Mouse (Mus musculus) heart, embryonic 14.5 days (tissue): ENCODE data around the gene Alox12. TPM values are rescaled to one million over a fixed set of nuclear protein-coding genes. Genes with fewer than 3 reads are reported as not detected.

Experiments
- ATAC-seq: fragments of 200-750 bp; cut with Nextera tagmentation; 2 replicates; pipeline ENCODE4 v1.8.0; 2017; ENCODE audit warnings: low read depth, moderate TSS enrichment; ENCODE audit not compliant: insufficient number of reproducible peaks, insufficient read depth, low FRiP score
- H3K27ac ChIP-seq, 2 experiments: fragments of 200-500 bp in 1 of 2; fragments of 300-500 bp in 1 of 2; sonication (generic) in 1 of 2; replicated peaks in 1 of 2; 2 replicates each; pipeline ENCODE4 v1.5.1; 2012 to 2014; ENCODE audit warnings: low read depth in 2 of 2, low read length in 2 of 2, control low read depth in 1 of 2, mild to moderate bottlenecking in 1 of 2, mixed read lengths in 1 of 2; ENCODE audit not compliant: control insufficient read depth in 1 of 2, insufficient read depth in 1 of 2
- H3K27me3 ChIP-seq: fragments of 300-500 bp; sonication (generic); 2 replicates; pipeline ENCODE4 v1.6.1; 2014; ENCODE audit warnings: mild to moderate bottlenecking, low read length, control low read depth; ENCODE audit not compliant: control insufficient read depth, insufficient read depth
- H3K36me3 ChIP-seq: fragments of 300-500 bp; sonication (generic); 2 replicates; pipeline ENCODE4 v1.6.1; 2014; ENCODE audit warnings: mild to moderate bottlenecking, control low read depth, low read length, mixed read lengths; ENCODE audit not compliant: control insufficient read depth, insufficient read depth
- H3K4me1 ChIP-seq, 2 experiments: fragments of 200-500 bp in 1 of 2; fragments of 300-500 bp in 1 of 2; sonication (generic) in 1 of 2; 2 replicates each; pipeline ENCODE4 v1.6.1; 2012 to 2014; ENCODE audit warnings: low read length in 2 of 2, control low read depth in 1 of 2, mixed read lengths in 1 of 2; ENCODE audit not compliant: control insufficient read depth in 2 of 2, insufficient read depth in 2 of 2
- H3K4me2 ChIP-seq: fragments of 300-500 bp; sonication (generic); 2 replicates; pipeline ENCODE4 v1.6.1; 2014; ENCODE audit warnings: mild to moderate bottlenecking, low read length
- H3K4me3 ChIP-seq, 2 experiments: fragments of 200-500 bp in 1 of 2; fragments of 300-500 bp in 1 of 2; sonication (generic) in 1 of 2; 2 replicates each; pipeline ENCODE4 v1.5.1; 2012 to 2014; ENCODE audit warnings: low read length in 2 of 2, mild to moderate bottlenecking in 2 of 2, control low read depth in 1 of 2, low read depth in 1 of 2, moderate library complexity in 1 of 2; ENCODE audit not compliant: control insufficient read depth in 1 of 2, insufficient read depth in 1 of 2
- H3K9ac ChIP-seq: fragments of 300-500 bp; sonication (generic); 2 replicates; pipeline ENCODE4 v1.6.1; 2014; ENCODE audit warnings: mild to moderate bottlenecking, low read length
- H3K9me3 ChIP-seq: fragments of 300-500 bp; sonication (generic); 2 replicates; pipeline ENCODE4 v1.6.1; 2016; ENCODE audit warnings: low read length, control low read depth; ENCODE audit not compliant: control insufficient read depth
- WGBS: fragments of 180-500 bp; shearing (Covaris S2); extraction: QIAGEN DNeasy Blood & Tissue Kit; methylation state at CpG from one replicate; pipeline ENCODE4 v1.1.7; 2014; 5-methylcytosine and 5-hydroxymethylcytosine counted together
- polyA plus RNA-seq: library from polyadenylated mRNA; unstranded; fragments of >200 nt; fragmentation: Nextera tagmentation; extraction: Ambion mirVana; gene quantifications from 2 replicates; pipeline ENCODE4 v1.2.1, GENCODE M21; 2014

The Alox12 gene
- 3.0 TPM in 2 replicates for polyA plus RNA-seq

GRCm38 (mm10) chr11:70254931-70255531 lies at the start of gene Alox12:
Gene Alox12, minus strand, starts transcription at chr11:70255353.
- peaks cover 43% of the 10 kb centered on the region for H3K27me3 ChIP-seq
- ATAC-seq, result no peak
- peak within 1 kb of the TSS; percentile 67 for H3K9ac ChIP-seq
- H3K4me3 ChIP-seq, result peak within 1 kb of the TSS; percentile 29 to 43
- 1% methylated on average over 25 of the region's 25 CpGs for WGBS
- peaks cover 5 to 8% of the 10 kb centered on the region in 2 experiments; a peak in 3 of 4 replicates for H3K4me1 ChIP-seq
- H3K4me2 ChIP-seq, result peak within 1 kb of the TSS; percentile 73
- no peak within 1 kb of the TSS for H3K27ac ChIP-seq
- H3K36me3 ChIP-seq, result no peaks in the 10 kb centered on the region
- 0 out of 2 replicates have a peak, but pooled peaks cover 2% of the 10 kb centered on the region for H3K9me3 ChIP-seq

- H3K4me3 ChIP-seq, result no peak overlapping the region
- no peak for ATAC-seq
These were observed 47.1 kb upstream of the Alox12 start for GRCm38 (mm10) chr11:70302293-70302692.

GRCm38 (mm10) chr11:70297836-70298454 lies 42.8 kb upstream of the Alox12 start:
- Histone ChIP-seq H3K36me3 (no peaks in the 10 kb centered on the region), H3K9ac (no peak overlapping the region), H3K4me1 (peaks cover 2 to 3% of the 10 kb centered on the region in 2 experiments; a peak in 1 of 4 replicates), H3K9me3 (peaks cover 4% of the 10 kb centered on the region; the same call in 1 of the 2 replicates), H3K27ac (peak overlapping the region; percentile 48 to 59), H3K4me2 (no peak overlapping the region), H3K4me3 (no peak overlapping the region), H3K27me3 (no peaks in the 10 kb centered on the region)
- WGBS, result 42% methylated on average over 12 of the region's 12 CpGs
- no peak for ATAC-seq

More at GRCm38 (mm10) chr11:70302293-70302692, 47.1 kb upstream of the Alox12 start:
- 38% methylated on average over 4 of the region's 4 CpGs for WGBS
- Histone ChIP-seq H3K36me3 (no peaks in the 10 kb centered on the region), H3K9ac (no peak overlapping the region), H3K9me3 (peaks cover 4% of the 10 kb centered on the region; the same call in 1 of the 2 replicates), H3K4me1 (peaks cover 0 to 2% of the 10 kb centered on the region in 2 experiments; a peak in 1 of 4 replicates), H3K4me2 (0 out of 2 replicates have a peak overlapping the region, but pooled peaks have one; percentile 11), H3K27me3 (no peaks in the 10 kb centered on the region), H3K27ac (peak overlapping the region; percentile 33 to 54; a peak in 1 of 4 replicates)

GRCm38 (mm10) chr11:70297405-70297804 lies 42.3 kb upstream of the Alox12 start:
- no peak for ATAC-seq
- no peaks in the 10 kb centered on the region for H3K36me3 ChIP-seq
- no peaks in the 10 kb centered on the region for H3K27me3 ChIP-seq
- H3K9ac ChIP-seq, result no peak overlapping the region
- no peak overlapping the region for H3K4me2 ChIP-seq
- peaks cover under 1 to 3% of the 10 kb centered on the region in 2 experiments; a peak in 1 of 4 replicates for H3K4me1 ChIP-seq
- no peak overlapping the region for H3K4me3 ChIP-seq
- peak overlapping the region; percentile 36 to 59; a peak in 3 of 4 replicates for H3K27ac ChIP-seq
- H3K9me3 ChIP-seq, result peaks cover 4% of the 10 kb centered on the region; the same call in 1 of the 2 replicates
- WGBS, result 50% methylated on average over 4 of the region's 4 CpGs

- ATAC-seq, result no peak
- 74% methylated on average over 6 of the region's 6 CpGs for WGBS
- Histone ChIP-seq H3K9ac (no peak overlapping the region), H3K4me3 (no peak overlapping the region), H3K4me1 (peaks cover 4 to 9% of the 10 kb centered on the region in 2 experiments; a peak in 3 of 4 replicates), H3K27me3 (no peaks in the 10 kb centered on the region), H3K36me3 (no peaks in the 10 kb centered on the region), H3K4me2 (no peak overlapping the region), H3K27ac (no peak overlapping the region), H3K9me3 (no peaks in the 10 kb centered on the region)
These were observed 38.7 kb upstream of the Alox12 start for GRCm38 (mm10) chr11:70293881-70294280.

- peaks cover 4 to 6% of the 10 kb centered on the region in 2 experiments; a peak in 3 of 4 replicates for H3K4me1 ChIP-seq
- H3K4me3 ChIP-seq, result no peak overlapping the region
- H3K4me2 ChIP-seq, result no peak overlapping the region
- H3K36me3 ChIP-seq, result no peaks in the 10 kb centered on the region
- no peaks in the 10 kb centered on the region for H3K27me3 ChIP-seq
- no peaks in the 10 kb centered on the region for H3K9me3 ChIP-seq
- H3K9ac ChIP-seq, result no peak overlapping the region
- ATAC-seq, result no peak
- H3K27ac ChIP-seq, result no peak overlapping the region
- WGBS, result 81% methylated on average over 6 of the region's 6 CpGs
These were observed 36.1 kb upstream of the Alox12 start for GRCm38 (mm10) chr11:70291235-70291634.

GRCm38 (mm10) chr11:70289236-70289635 lies 34.1 kb upstream of the Alox12 start:
- no peaks in the 10 kb centered on the region for H3K9me3 ChIP-seq
- WGBS, result 31% methylated on average over 6 of the region's 6 CpGs
- H3K4me3 ChIP-seq, result no peak overlapping the region
- H3K4me2 ChIP-seq, result no peak overlapping the region
- peaks cover 4 to 6% of the 10 kb centered on the region in 2 experiments; a peak in 3 of 4 replicates for H3K4me1 ChIP-seq
- no peaks in the 10 kb centered on the region for H3K27me3 ChIP-seq
- no peak for ATAC-seq
- peak overlapping the region; percentile 12 to 37; a peak in 2 of 4 replicates for H3K27ac ChIP-seq
- no peaks in the 10 kb centered on the region for H3K36me3 ChIP-seq
- no peak overlapping the region for H3K9ac ChIP-seq
